Mouse (Mus musculus) macrophage (primary cell): ENCODE measurements around the gene Hadh. TPM values are rescaled to one million over a fixed set of nuclear protein-coding genes. Genes with fewer than 3 reads are reported as not detected.

ENCODE experiments used
- H3K27ac ChIP-seq: fragments of 350-480 bp; formaldehyde crosslinking; 2 replicates; pipeline ENCODE4 v1.9.0; 2021
- H3K36me3 ChIP-seq: fragments of 350-480 bp; formaldehyde crosslinking; 2 replicates; pipeline ENCODE4 v1.9.0; 2021; ENCODE audit errors: inconsistent target
- H3K4me3 ChIP-seq: fragments of 350-480 bp; formaldehyde crosslinking; 2 replicates; pipeline ENCODE4 v1.9.0; 2021; ENCODE audit errors: inconsistent target
- H3K79me2 ChIP-seq: fragments of 350-480 bp; formaldehyde crosslinking; 2 replicates; pipeline ENCODE4 v1.9.0; 2021; ENCODE audit errors: inconsistent target
- WGBS: methylation state at CpG from one replicate; pipeline ENCODE4 v1.1.7; 2026; ENCODE audit warnings: inconsistent platforms; ENCODE audit not compliant: missing documents; 5-methylcytosine and 5-hydroxymethylcytosine counted together
- polyA plus RNA-seq: library from polyadenylated mRNA; stranded (reverse); fragments of 250-400 nt; gene quantifications from 3 replicates; pipeline ENCODE4 v1.2.4, GENCODE M21; 2018; ENCODE audit warnings: inconsistent platforms

The Hadh gene
- polyA plus RNA-seq, 1 experiment from 2014 or later = 27.1 TPM

DNA sequence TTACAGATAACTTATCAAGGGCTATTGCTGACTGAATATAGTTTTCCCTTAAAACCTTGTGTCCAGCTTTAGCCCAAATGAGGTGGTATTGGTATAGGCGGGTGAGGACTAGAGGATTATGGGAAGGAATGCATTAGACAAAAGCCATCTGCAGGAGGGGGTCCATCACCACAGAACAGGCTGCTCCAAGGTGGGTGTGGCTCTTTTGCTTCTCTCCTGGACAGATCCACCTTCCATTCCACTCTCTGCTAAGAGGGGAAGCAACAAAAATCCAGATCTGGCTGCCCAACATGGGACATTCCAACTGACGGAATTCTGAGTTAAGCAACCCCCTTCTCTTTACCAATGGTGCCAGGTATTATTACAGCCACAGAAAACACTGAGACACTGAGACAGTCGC, 13.0 kb downstream of the Hadh start:
- no peaks in the 10 kb centered on the region for H3K36me3 ChIP-seq
- H3K4me3 ChIP-seq = no peak overlapping the region
- no peaks in the 10 kb centered on the region; the same call in 1 of the 2 replicates for H3K79me2 ChIP-seq
- H3K27ac ChIP-seq = no peak overlapping the region
- 98% methylated on average over 3 of the region's 3 CpGs for WGBS

DNA sequence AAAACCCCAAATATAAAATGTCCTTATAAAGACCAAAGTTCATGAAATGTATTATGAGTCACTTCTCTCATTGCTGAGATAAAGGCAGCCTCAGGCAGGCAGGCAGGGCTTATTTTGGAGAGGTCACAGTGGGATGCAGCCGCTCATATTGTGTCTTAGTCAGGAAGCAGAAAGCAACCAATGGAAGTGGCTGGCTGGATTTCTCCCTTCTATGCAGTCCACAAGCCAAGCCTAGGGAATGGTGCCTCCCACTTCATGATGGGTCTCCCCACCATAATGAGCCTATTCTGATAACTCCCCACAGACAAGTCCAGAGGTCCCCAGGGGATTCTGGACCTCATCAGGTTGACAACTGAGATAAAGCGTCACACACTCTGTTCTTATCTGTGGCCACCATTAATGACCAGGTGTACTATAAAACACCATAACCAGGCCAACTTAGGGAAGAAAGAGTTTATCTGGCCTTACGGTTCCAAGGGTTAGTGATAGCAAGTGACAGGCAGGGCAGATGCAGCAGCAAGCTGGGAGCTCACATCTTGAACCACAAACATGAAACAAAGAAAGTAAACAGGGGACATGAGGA, 16.4 kb downstream of the Hadh start:
- no peak overlapping the region for H3K4me3 ChIP-seq
- no peaks in the 10 kb centered on the region for H3K36me3 ChIP-seq
- H3K79me2 ChIP-seq = no peaks in the 10 kb centered on the region; the same call in 1 of the 2 replicates
- H3K27ac ChIP-seq = no peak overlapping the region
- 98% methylated on average over 3 of the region's 3 CpGs for WGBS

DNA sequence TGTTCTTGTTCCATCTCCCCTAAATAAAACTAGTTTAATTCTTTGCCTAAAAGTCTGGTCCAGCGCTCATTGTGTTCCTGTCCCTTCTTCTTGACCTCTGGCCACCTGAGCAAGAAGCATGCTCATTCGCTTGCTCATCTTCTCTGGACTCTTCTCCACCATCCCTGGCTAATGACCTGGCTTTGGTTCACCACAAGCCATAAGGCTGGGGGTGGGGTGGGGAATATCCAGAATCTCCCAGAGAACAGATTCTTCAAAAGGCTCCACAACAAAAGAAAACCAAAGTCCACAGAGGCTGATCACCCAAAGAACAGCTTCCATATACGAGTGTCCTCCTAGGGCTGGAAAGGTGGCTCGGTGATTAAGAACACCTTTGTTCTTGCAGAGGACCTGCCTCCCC, 16.9 kb downstream of the Hadh start:
- Histone ChIP-seq H3K79me2 (no peaks in the 10 kb centered on the region; the same call in 1 of the 2 replicates), H3K36me3 (no peaks in the 10 kb centered on the region), H3K4me3 (no peak overlapping the region), H3K27ac (no peak overlapping the region)
- 95% methylated on average over 3 of the region's 4 CpGs for WGBS

DNA sequence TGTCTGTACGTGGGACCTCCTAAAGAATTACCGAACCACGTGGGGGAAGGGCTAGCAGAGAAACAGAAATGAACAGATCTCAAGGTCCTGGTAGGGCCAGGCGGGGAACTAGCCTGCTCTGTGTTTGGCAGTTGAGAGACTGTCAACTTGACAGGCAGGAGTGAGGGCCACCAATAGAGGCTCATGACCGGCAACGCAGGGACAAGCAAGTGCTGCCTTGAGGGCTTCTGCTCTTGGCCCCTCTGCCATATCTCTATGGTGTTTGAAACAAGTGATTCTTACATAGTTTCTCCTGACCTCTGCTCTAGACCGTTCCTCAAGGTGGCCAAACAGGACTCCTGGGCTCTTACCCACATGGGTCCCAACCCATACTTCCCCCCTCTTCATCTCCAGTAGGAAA, 20.3 kb downstream of the Hadh start:
- WGBS = 97% methylated on average over 7 of the region's 7 CpGs
- H3K27ac ChIP-seq = no peak overlapping the region
- H3K4me3 ChIP-seq = no peak overlapping the region
- no peaks in the 10 kb centered on the region for H3K36me3 ChIP-seq
- no peaks in the 10 kb centered on the region for H3K79me2 ChIP-seq

DNA sequence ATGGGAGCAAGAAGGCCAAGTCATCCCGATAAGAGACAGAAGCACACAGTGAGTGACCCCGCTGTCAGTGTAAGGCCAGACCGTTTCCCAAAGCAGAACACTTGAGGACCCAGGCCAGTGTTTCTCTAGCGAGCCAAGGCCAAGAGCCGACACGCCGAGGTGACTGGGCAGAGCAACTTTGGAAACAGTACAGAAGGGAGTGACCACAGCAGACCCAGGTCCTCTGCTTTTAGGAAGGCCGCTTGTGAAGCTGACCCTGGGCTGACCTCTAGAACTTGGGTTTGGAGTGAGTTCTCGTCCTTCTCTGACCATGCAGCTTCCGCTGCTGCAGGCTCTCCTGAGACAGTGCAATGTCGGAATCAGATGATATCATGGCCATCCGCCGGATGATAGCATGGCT, 20.9 kb downstream of the Hadh start:
- no peaks in the 10 kb centered on the region for H3K36me3 ChIP-seq
- H3K4me3 ChIP-seq = no peak overlapping the region
- H3K79me2 ChIP-seq = no peaks in the 10 kb centered on the region
- WGBS = 98% methylated on average over 13 of the region's 13 CpGs
- H3K27ac ChIP-seq = no peak overlapping the region

DNA sequence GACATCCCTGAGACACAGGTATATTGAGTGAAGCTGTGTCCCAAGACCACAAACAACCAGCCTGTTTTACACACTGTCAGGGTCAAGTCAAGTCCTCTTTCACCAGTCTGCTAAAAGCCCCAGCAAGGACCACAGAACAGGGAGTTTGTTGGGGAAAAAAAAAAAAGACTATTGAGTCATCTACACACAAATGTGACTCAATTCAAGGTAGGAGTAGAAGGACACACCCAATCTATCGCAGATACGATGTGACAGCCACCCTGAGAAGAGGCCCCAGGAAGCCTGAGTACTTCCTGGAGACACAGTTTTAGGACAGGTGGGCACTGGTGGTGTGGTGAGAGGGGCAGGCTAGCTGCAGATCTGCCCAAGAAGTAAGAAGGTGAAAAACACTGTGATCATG, 21.6 kb downstream of the Hadh start:
- Histone ChIP-seq H3K79me2 (no peaks in the 10 kb centered on the region), H3K4me3 (no peak overlapping the region), H3K27ac (no peak overlapping the region), H3K36me3 (no peaks in the 10 kb centered on the region)
- WGBS = 85% methylated on average over 2 of the region's 2 CpGs

DNA sequence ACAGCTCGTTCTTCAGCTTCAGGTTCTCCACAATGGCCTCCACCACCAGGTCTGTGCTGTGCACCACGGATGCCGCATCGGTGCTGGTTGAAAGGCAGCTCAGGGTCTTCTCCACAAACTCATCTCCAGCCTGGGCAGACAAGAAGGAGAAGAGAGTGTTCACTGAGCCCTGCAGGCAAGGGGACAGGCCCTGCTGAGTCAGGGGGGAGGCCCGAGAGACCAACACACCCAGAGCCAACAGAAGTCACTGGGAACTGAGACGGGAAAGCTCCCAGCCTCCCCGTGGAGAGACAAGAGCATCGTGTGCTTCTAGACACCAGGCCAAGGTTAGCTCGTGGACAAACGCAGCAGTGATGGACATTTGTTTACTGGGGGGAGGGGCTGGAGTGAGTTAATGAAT, 23.5 kb downstream of the Hadh start:
- WGBS = 98% methylated on average over 9 of the region's 10 CpGs
- H3K79me2 ChIP-seq = no peaks in the 10 kb centered on the region
- no peak overlapping the region for H3K4me3 ChIP-seq
- no peaks in the 10 kb centered on the region for H3K36me3 ChIP-seq
- no peak overlapping the region for H3K27ac ChIP-seq

DNA sequence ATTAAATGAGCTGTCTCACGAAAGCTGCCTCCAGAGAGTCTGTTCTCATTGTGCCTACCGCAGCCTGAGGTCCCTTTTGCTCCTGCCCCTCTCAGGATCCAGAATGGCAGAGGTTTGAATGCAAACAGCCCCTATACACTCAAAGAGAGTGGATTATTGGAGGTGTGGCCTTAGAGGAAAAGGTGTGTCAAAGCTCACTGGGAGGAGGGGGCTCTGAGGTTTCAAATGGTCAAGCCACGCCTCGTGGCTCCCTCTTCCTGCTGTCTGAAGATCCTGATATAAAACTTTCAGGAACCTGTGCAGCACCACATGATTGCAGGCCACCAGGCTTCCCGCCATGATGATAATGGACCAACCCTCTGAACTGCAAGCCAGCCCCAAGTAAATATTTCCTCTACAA, 24.1 kb downstream of the Hadh start:
- no peak overlapping the region for H3K4me3 ChIP-seq
- no peaks in the 10 kb centered on the region for H3K79me2 ChIP-seq
- no peaks in the 10 kb centered on the region for H3K36me3 ChIP-seq
- 93% methylated on average over 5 of the region's 5 CpGs for WGBS
- H3K27ac ChIP-seq = no peak overlapping the region

DNA sequence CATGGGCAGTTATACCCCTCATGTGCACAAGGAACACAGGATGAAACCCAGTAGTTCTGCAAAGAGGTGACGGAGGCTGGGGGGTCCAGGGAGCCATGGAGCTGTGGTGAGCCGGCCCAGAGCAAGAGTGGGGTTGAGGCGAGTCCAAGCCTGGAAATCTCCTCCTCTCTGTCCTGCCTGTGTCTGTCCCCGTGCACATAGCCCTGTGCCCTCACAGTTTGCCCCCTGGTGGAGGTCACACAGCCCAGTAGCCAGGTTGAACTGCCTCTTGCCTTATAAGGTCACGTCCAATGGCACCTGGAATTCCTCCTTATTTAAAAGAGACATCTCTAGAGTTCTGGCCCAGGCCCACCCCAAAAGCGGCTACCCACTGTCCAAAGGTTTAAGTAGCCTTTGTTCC, 24.5 kb downstream of the Hadh start:
- H3K79me2 ChIP-seq = no peaks in the 10 kb centered on the region
- H3K27ac ChIP-seq = no peak overlapping the region
- WGBS = 99% methylated on average over 6 of the region's 6 CpGs
- H3K4me3 ChIP-seq = no peak overlapping the region
- no peaks in the 10 kb centered on the region for H3K36me3 ChIP-seq

DNA sequence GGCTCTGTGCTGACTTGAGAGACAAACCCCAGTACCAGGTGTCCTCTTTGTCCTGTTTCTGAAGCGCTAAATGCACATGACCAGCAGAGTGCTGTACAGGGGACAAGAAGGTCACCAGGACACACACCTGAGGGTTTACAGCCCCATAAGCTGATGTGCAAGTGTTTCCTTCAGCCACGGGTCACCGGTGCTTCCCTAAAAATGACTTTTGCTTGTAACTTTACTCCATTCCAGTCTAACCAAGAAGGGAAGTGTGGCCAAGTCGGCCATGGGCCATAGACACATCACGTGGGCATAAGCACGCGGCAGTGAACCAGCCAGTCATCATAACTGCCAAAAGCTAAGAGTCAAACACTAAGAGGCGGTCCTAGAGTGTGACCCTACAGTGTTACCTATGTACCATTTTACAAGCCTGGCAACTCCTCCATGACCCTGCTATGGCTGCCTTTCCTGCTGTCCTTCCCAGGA, 25.3 kb downstream of the Hadh start:
- H3K79me2 ChIP-seq = no peaks in the 10 kb centered on the region
- WGBS = 91% methylated on average over 8 of the region's 8 CpGs
- no peak overlapping the region for H3K4me3 ChIP-seq
- no peaks in the 10 kb centered on the region for H3K36me3 ChIP-seq
- H3K27ac ChIP-seq = no peak overlapping the region

DNA sequence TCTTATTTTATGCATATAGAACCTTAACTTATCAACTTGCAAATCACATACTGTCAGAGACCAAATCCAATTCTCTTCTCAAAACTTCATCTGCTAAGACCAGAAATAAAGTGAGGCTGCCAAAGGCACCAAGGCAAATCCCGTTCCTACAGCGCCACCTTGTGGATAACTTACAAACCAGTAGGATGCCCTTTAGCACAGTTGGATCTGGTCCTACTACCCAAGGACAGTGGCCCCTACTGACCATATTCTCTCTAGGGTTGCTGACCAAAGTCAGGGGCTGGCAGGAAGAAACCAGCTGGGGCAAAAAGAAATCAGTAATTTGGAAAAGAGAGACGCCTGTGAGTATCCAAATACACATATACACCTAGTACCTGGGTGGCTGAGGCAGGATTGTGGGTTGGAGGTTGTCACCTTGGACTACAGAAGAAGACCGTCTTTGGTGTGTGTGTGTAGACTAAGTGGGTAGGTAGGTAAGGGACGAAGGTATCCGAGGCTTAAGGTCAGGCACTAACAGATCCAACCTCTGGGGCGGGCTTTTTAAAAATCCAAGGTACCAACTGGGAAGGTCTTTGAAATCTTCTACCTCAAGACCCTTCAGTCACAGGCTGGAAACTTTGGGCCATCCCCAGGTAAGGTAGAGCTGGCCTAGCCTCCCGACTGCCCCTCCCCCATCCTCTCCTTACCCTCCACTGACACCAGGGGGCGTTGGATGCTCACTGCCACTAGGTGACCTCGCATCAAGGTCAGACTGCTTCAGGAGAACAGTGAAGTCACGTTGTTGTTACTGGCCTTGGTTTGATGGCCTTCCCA, 25.9 kb downstream of the Hadh start:
- Histone ChIP-seq H3K27ac (no peak overlapping the region), H3K4me3 (no peak overlapping the region), H3K36me3 (no peaks in the 10 kb centered on the region), H3K79me2 (no peaks in the 10 kb centered on the region)
- WGBS = 67% methylated on average over 10 of the region's 11 CpGs

DNA sequence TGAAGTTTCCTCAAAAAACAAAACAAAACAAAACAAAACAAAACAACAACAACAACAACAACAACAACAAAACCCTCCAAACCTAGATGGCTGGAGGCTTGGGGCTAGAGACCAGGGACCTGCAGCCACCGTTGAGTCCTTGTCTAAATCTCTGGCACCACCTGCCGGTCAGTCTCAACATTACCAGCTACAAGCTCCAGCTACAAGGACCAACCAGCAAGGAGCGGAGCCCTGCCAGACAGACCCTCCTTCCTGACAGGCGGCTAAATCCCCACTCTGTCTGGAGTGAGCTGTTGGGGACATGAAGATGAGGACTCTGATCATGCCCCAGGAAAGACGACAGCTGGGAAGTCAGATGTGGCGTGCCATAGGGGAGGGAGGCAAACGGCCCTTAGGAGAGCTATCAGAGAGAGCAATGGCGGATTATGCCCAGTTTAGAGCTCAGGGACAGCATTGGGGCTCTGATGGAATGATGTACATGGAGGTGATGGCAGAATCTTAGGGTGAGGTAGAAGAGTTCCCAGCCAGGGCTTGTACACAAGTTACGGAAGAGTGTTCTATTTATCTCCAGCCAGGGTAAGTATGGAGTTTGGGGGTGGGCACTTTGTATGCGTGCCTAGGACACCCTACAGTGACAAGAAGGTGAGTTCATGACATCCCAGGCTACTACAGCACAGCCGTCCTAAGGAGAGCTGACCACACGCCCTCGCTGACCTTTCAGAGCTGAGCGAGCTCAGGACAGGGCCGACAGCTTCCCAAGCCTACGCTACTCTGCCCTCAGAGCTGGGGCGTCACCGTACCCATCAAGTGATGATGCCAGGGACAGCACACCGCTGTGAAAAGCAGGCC, 33.9 kb downstream of the Hadh start:
- Histone ChIP-seq H3K4me3 (no peak overlapping the region), H3K36me3 (no peaks in the 10 kb centered on the region), H3K27ac (no peak overlapping the region), H3K79me2 (no peaks in the 10 kb centered on the region)
- WGBS = 80% methylated on average over 19 of the region's 19 CpGs

DNA sequence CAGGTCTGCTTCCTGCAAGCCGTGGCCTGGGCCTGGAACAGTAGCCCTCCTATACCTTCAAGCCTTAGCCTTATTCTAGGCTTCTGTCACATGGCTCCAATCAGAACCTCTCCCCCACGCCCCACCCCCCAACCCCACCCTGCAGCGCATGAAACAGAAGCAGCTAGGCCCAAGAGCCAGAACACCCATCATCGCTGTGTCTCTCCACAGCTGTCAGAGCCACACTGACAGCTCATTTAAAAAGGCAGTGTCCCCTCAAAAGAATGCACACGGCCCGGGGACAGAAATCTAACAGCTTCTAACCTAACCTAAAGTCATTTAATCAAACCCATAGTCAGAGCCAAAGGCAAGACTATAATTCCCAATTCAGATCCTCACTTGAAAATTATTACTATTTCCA, 34.8 kb downstream of the Hadh start:
- 97% methylated on average over 6 of the region's 6 CpGs for WGBS
- Histone ChIP-seq H3K27ac (no peak overlapping the region), H3K79me2 (no peaks in the 10 kb centered on the region), H3K36me3 (0 out of 2 replicates have a peak, but pooled peaks cover 6% of the 10 kb centered on the region), H3K4me3 (no peak overlapping the region)

DNA sequence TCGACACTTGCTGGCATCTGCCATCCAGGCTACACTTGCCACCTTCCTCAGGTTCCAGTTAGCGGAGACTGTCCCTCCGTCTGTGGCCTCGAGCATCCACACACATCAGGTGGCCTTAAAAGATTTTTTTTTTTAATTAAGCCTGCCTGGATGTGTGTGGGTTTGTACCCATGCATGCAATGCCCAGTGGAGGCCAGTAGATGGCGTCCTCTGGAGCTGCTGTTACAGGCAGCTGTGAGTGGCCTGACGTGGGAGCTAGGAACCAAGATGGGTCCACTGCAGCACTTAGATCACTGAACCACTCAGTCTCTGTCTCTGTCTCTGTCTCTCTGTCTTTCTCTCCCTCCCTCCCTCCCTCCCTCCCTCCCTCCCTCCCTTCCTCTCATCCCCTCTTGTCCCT, 43.8 kb downstream of the Hadh start:
- Histone ChIP-seq H3K36me3 (0 out of 2 replicates have a peak, but pooled peaks cover 6% of the 10 kb centered on the region), H3K4me3 (no peak overlapping the region)
- 88% methylated on average over 6 of the region's 6 CpGs for WGBS

More for the DNA sequence above, 43.8 kb downstream of the Hadh start:
- no peak overlapping the region for H3K27ac ChIP-seq
- H3K79me2 ChIP-seq = no peaks in the 10 kb centered on the region
